Mouse (Mus musculus) ES-E14 (cell line): ENCODE data around the gene Ldb1. TPM values are rescaled to one million over a fixed set of nuclear protein-coding genes. Genes with fewer than 3 reads are reported as not detected.

Experiments used
- DNase-seq: peaks from one replicate; pipeline ENCODE4 v3.0.0-alpha.2; 2013; ENCODE audit warnings: low read depth, low spot score
- H3K27ac ChIP-seq: 2 replicates; pipeline ENCODE4 v1.5.1; 2012; ENCODE audit warnings: low read depth, mild to moderate bottlenecking, low read length, moderate library complexity, mixed read lengths; ENCODE audit not compliant: poor library complexity, insufficient read depth, severe bottlenecking
- H3K36me3 ChIP-seq: 2 replicates; pipeline ENCODE4 v1.6.1; 2012; ENCODE audit warnings: mild to moderate bottlenecking, low read length, moderate library complexity, mixed read lengths; ENCODE audit not compliant: control insufficient read depth, poor library complexity, insufficient read depth, severe bottlenecking
- H3K4me1 ChIP-seq, 2 experiments: fragments of 150-350 bp in 1 of 2; sonication (generic) in 1 of 2; 2 replicates each; pipeline ENCODE4 v1.6.1; 2012; ENCODE audit warnings: low read length in 2 of 2, mild to moderate bottlenecking in 1 of 2, mixed read lengths in 1 of 2; ENCODE audit not compliant: control insufficient read depth in 2 of 2, insufficient read depth in 2 of 2, poor library complexity in 1 of 2
- H3K4me3 ChIP-seq, 2 experiments: fragments of 150-350 bp in 1 of 2; sonication (generic) in 1 of 2; 2 replicates each; pipeline ENCODE4 v1.5.1; 2012; ENCODE audit warnings: low read length in 2 of 2, low read depth in 1 of 2, mild to moderate bottlenecking in 1 of 2, mixed read lengths in 1 of 2; ENCODE audit not compliant: insufficient read depth in 1 of 2, poor library complexity in 1 of 2, severe bottlenecking in 1 of 2
- H3K9ac ChIP-seq: 2 replicates; pipeline ENCODE4 v1.6.1; 2012; ENCODE audit warnings: low read depth, mild to moderate bottlenecking, low read length, mixed read lengths; ENCODE audit not compliant: poor library complexity, insufficient read depth, severe bottlenecking
- H3K9me3 ChIP-seq: fragments of 150-350 bp; sonication (generic); 2 replicates; pipeline ENCODE4 v1.6.1; 2012; ENCODE audit warnings: low read depth, mild to moderate bottlenecking, low read length; ENCODE audit not compliant: control insufficient read depth, insufficient read depth
- CHD2 ChIP-seq: IDR thresholded peaks from 2 replicates; pipeline ENCODE4 v1.6.1; 2014; ENCODE audit warnings: mild to moderate bottlenecking, low read depth, low read length, inconsistent platforms
- HCFC1 ChIP-seq: IDR thresholded peaks from 2 replicates; pipeline ENCODE4 v1.6.1; 2012; ENCODE audit warnings: low read length, inconsistent platforms, borderline replicate concordance; ENCODE audit not compliant: insufficient read depth
- MAFK ChIP-seq: IDR thresholded peaks from 2 replicates; pipeline ENCODE4 v1.6.1; 2014; ENCODE audit warnings: mild to moderate bottlenecking, low read depth, low read length, inconsistent platforms; ENCODE audit not compliant: insufficient read depth
- ZC3H11A ChIP-seq: IDR thresholded peaks from 2 replicates; pipeline ENCODE4 v1.6.1; 2012; ENCODE audit warnings: low read depth, mild to moderate bottlenecking, inconsistent platforms, low read length, borderline replicate concordance
- ZNF384 ChIP-seq: IDR thresholded peaks from 2 replicates; pipeline ENCODE4 v1.6.1; 2012; ENCODE audit warnings: low read depth, low read length, inconsistent platforms
- in situ Hi-C, 2 experiments: fragments of 600-800 bp; cut with MboI; formaldehyde crosslinking; loops; one replicate each; pipeline ENCODE4 v1.15.1; 2025; ENCODE audit warnings: low sequenced_read_pairs in 2 of 2, inconsistent platforms in 1 of 2; ENCODE audit not compliant: unreplicated experiment in 2 of 2
- total RNA-seq: library from RNA; depleted of rRNA; stranded (reverse); fragments of 300-350 nt; gene quantifications from 2 replicates; pipeline ENCODE4 v1.2.3, GENCODE M21; 2012

Gene Ldb1
- total RNA-seq, 1 experiment = 123 TPM

GRCm38 (mm10) chr19:46046621-46047025 is 1.6 kb upstream of the Ldb1 start:
- Histone ChIP-seq H3K9ac (no peak overlapping the region), H3K9me3 (no peaks in the 10 kb centered on the region), H3K4me1 (peaks cover 4 to 16% of the 10 kb centered on the region in 2 experiments; a peak in 3 of 4 replicates), H3K36me3 (no peaks in the 10 kb centered on the region), H3K4me3 (peak overlapping the region in 1 of 2 experiments; percentile 68; a peak in 3 of 4 replicates), H3K27ac (peak overlapping the region; percentile 93)
- no peak for DNase-seq
- TF ChIP-seq ZC3H11A = no peak
- peak; percentile 85 for TF ChIP-seq ZNF384
- TF ChIP-seq MAFK = no peak
- TF ChIP-seq HCFC1 = no peak
- no peak for TF ChIP-seq CHD2
- in situ Hi-C loops = no loop called here

GRCm38 (mm10) chr19:46045696-46046311 is 790 bp upstream of the Ldb1 start:
- Histone ChIP-seq H3K9ac (peak overlapping the region; percentile 92), H3K4me3 (peak overlapping the region; percentile 68 to 96), H3K36me3 (peaks cover 5% of the 10 kb centered on the region; the same call in 1 of the 2 replicates), H3K9me3 (no peaks in the 10 kb centered on the region), H3K27ac (peak overlapping the region; percentile 93), H3K4me1 (peaks cover 4 to 18% of the 10 kb centered on the region in 2 experiments)
- TF ChIP-seq ZC3H11A = no peak
- peak; percentile 79 for DNase-seq
- in situ Hi-C loops = no loop called here

- TF ChIP-seq MAFK = no peak
- TF ChIP-seq ZC3H11A = no peak
- no peak for TF ChIP-seq CHD2
- TF ChIP-seq ZNF384 = no peak
- TF ChIP-seq HCFC1 = no peak
- Histone ChIP-seq H3K9me3 (no peaks in the 10 kb centered on the region), H3K4me3 (peak within 1 kb of the TSS; percentile 68 to 96), H3K27ac (peak within 1 kb of the TSS; percentile 93), H3K4me1 (peaks cover 4 to 16% of the 10 kb centered on the region in 2 experiments), H3K9ac (peak within 1 kb of the TSS; percentile 92), H3K36me3 (peaks cover 5% of the 10 kb centered on the region; the same call in 1 of the 2 replicates)
- in situ Hi-C loops = no loop called here
- DNase-seq = no peak
These were observed 582 bp downstream of the Ldb1 start, which contains the start of gene Pprc1 for GRCm38 (mm10) chr19:46044271-46044992. Gene Pprc1 (plus strand): TSS chr19:46044886.

- Histone ChIP-seq H3K27ac (no peak overlapping the region; the same call in 1 of the 2 replicates), H3K9ac (peak overlapping the region; percentile 9; the same call in 1 of the 2 replicates), H3K36me3 (peaks cover 5% of the 10 kb centered on the region; the same call in 1 of the 2 replicates), H3K4me3 (peak overlapping the region; percentile 16 to 96), H3K4me1 (peaks cover 4 to 16% of the 10 kb centered on the region in 2 experiments), H3K9me3 (no peaks in the 10 kb centered on the region)
- TF ChIP-seq ZNF384 = no peak
- TF ChIP-seq MAFK = no peak
- TF ChIP-seq HCFC1 = no peak
- no peak for TF ChIP-seq ZC3H11A
- TF ChIP-seq CHD2 = no peak
- DNase-seq = no peak
- in situ Hi-C loops = no loop called here
These were observed 1.6 kb downstream of the Ldb1 start for GRCm38 (mm10) chr19:46043380-46043779.
